Mouse (Mus musculus): Measurements from ENCODE around the gene Ifnk. TPM values are rescaled to one million over a fixed set of nuclear protein-coding genes. Genes with fewer than 3 reads are reported as not detected.

Ifnk gene
- total and polyA plus RNA-seq, 2 experiments from 2014 or later = not detected

DNA sequence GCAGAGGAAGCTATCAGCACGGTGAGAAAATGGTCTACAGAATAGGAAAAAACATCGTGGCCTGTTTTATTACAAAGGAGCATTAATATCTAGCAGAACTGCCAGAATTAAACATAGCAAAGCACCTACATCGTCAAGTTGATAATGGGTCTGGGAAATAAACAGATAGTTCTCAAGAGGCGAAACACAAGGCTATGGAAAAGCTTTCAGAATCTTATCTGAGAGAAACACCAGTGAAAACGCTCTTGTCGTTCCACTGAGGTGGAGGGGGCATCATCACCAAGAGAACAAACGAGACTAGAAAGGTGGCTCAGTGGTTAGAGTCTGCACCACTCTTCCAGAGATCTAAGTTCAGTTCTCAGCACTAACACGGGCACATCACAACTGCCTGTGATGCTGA, 14.9 kb upstream of the Ifnk start:
- H3K9ac ChIP-seq (replicated peaks; ENCODE audit: low read length) = no peak overlapping the region
- WGBS = 85% methylated on average over 8 of the region's 8 CpGs
- H3K4me3 ChIP-seq (ENCODE audit: low read length) = no peak overlapping the region
- H3K9me3 ChIP-seq (ENCODE audit: low read length) = no peaks in the 10 kb centered on the region
- ATAC-seq (no peak), DNase-seq (ENCODE audit: low spot score) (no peak)
- H3K27me3 ChIP-seq (ENCODE audit: insufficient read depth, low read length) = no peaks in the 10 kb centered on the region
- no peaks in the 10 kb centered on the region for H3K36me3 ChIP-seq (ENCODE audit: insufficient read depth, low read length)
- no peak overlapping the region for H3K4me2 ChIP-seq (ENCODE audit: low read depth, low read length)
- no peak overlapping the region for H3K27ac ChIP-seq
- no peak for TF ChIP-seq CTCF (IDR thresholded peaks at IDR 0.05; ENCODE audit: low read depth)
- no peaks in the 10 kb centered on the region; the same call in 1 of the 2 replicates for H3K4me1 ChIP-seq (ENCODE audit: insufficient read depth, low read length)

DNA sequence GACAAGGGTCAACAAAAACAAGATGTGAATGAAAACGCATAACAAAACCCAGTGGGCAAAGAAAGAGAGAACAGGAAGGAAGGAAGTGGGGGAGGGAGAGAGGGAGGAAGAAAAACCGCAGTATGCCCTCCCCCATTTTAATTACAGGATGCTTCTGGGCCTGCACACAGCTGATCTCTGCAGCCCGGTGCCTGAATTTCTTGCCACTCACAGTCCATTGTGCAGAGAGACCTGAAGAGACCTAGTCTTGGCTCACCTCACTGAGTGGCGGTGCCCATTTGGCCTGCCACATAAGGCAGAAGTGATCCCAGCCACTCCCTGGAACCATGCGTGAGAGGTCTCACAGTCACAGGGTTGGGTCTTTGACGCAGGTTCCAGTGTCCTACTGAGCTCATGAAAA, 13.8 kb upstream of the Ifnk start:
- no peak overlapping the region for H3K9ac ChIP-seq (replicated peaks; ENCODE audit: low read length)
- no peaks in the 10 kb centered on the region for H3K36me3 ChIP-seq (ENCODE audit: insufficient read depth, low read length)
- no peak overlapping the region for H3K4me3 ChIP-seq (ENCODE audit: low read length)
- ATAC-seq (no peak), DNase-seq (ENCODE audit: low spot score) (no peak)
- H3K4me1 ChIP-seq (ENCODE audit: insufficient read depth, low read length) = no peaks in the 10 kb centered on the region; the same call in 1 of the 2 replicates
- no peaks in the 10 kb centered on the region for H3K27me3 ChIP-seq (ENCODE audit: insufficient read depth, low read length)
- H3K9me3 ChIP-seq (ENCODE audit: low read length) = no peaks in the 10 kb centered on the region
- TF ChIP-seq CTCF (IDR thresholded peaks at IDR 0.05; ENCODE audit: low read depth) = no peak
- WGBS = 41% methylated on average over 6 of the region's 6 CpGs
- no peak overlapping the region for H3K27ac ChIP-seq
- no peak overlapping the region for H3K4me2 ChIP-seq (ENCODE audit: low read depth, low read length)

DNA sequence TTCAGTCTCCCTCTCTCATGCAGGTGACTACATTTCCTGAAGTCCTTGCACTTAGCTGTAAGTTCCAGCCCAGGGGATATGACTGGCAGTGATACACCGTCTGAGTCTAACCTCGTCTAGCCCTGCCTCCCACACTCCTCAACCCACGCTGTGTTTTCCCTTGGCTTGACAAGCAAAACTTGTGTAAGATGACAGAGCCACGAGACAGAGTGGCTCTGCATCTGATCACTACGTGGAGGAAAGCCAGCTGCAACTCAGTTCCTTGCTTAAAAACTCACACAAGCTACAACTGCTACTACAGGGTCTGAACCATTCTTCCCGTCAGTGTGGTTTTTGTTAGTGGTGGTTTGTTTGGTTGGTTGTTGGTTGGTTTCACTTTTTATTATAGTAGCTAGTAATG, 11.5 kb upstream of the Ifnk start:
- H3K4me1 ChIP-seq (ENCODE audit: insufficient read depth, low read length) = no peaks in the 10 kb centered on the region
- no peak overlapping the region for H3K27ac ChIP-seq
- no peak overlapping the region for H3K4me3 ChIP-seq (ENCODE audit: low read length)
- ATAC-seq = no peak
- no peak for DNase-seq (ENCODE audit: low spot score)
- TF ChIP-seq CTCF (IDR thresholded peaks at IDR 0.05; ENCODE audit: low read depth) = no peak
- H3K9me3 ChIP-seq (ENCODE audit: low read length) = no peaks in the 10 kb centered on the region
- H3K27me3 ChIP-seq (ENCODE audit: insufficient read depth, low read length) = no peaks in the 10 kb centered on the region
- no peak overlapping the region for H3K4me2 ChIP-seq (ENCODE audit: low read depth, low read length)
- H3K36me3 ChIP-seq (ENCODE audit: insufficient read depth, low read length) = no peaks in the 10 kb centered on the region
- 78% methylated on average over 6 of the region's 6 CpGs for WGBS
- no peak overlapping the region for H3K9ac ChIP-seq (replicated peaks; ENCODE audit: low read length)

DNA sequence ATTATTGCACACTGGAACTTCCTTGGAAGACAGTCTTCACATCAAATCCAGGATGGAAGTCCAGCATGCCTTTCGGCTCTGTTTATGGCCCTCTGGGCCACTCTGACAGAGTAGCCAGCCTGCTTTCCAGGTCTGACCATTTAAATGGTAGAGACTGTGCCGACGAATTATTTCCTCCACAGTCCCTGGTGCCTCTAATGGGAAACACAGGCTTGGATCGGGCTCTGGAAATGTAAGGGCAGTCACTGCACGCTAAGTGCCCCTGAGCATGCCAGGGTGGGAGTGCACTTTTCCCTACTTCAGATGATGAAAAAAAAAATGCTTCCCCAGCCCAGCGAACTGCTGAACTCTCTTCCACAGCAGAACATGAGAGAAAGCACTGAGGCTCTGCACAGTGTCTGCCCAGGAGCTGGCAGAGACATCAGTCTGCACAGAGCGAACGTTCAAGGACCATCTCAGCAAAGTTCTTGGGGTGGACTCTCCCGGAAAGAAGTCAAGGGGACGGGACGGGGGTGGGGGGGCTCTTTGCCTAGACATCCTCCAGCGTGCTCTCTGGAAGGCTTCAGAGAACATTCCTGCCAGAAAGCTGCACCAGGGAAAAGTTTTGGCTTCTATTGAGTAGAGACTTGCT, 8.3 kb upstream of the Ifnk start:
- DNase-seq (ENCODE audit: low spot score) (no peak), ATAC-seq (no peak)
- no peak overlapping the region for H3K27ac ChIP-seq
- H3K4me1 ChIP-seq (ENCODE audit: insufficient read depth, low read length) = no peaks in the 10 kb centered on the region
- no peaks in the 10 kb centered on the region for H3K36me3 ChIP-seq (ENCODE audit: insufficient read depth, low read length)
- H3K9me3 ChIP-seq (ENCODE audit: low read length) = no peaks in the 10 kb centered on the region
- WGBS = 76% methylated on average over 12 of the region's 12 CpGs
- H3K4me2 ChIP-seq (ENCODE audit: low read depth, low read length) = no peak overlapping the region
- no peak overlapping the region for H3K9ac ChIP-seq (replicated peaks; ENCODE audit: low read length)
- H3K27me3 ChIP-seq (ENCODE audit: insufficient read depth, low read length) = no peaks in the 10 kb centered on the region
- TF ChIP-seq CTCF (IDR thresholded peaks at IDR 0.05; ENCODE audit: low read depth) = no peak
- no peak overlapping the region for H3K4me3 ChIP-seq (ENCODE audit: low read length)

DNA sequence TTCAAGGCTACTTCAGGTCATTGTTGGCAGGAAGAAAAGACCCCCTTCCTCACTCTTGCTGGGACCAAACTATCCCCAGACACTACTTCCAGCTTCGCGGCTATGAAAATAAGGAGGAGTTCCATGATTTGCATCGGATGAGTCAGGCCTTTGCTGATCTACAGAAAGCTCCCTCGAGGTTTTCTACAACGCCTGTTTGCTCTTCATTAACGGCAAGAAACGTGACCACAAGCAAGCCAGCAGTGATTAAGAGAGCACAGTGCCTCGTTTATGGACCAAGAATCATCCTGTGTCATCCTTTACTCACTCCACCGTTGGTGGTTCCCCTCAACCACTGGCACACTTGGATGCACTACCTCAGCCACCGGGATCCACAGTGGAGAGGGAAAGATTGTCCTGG, 6.1 kb upstream of the Ifnk start:
- Histone ChIP-seq H3K27ac (no peak overlapping the region), H3K36me3 (ENCODE audit: insufficient read depth, low read length) (no peaks in the 10 kb centered on the region), H3K4me1 (ENCODE audit: insufficient read depth, low read length) (no peaks in the 10 kb centered on the region), H3K4me2 (ENCODE audit: low read depth, low read length) (no peak overlapping the region), H3K9ac (replicated peaks; ENCODE audit: low read length) (no peak overlapping the region), H3K4me3 (ENCODE audit: low read length) (no peak overlapping the region), H3K27me3 (ENCODE audit: insufficient read depth, low read length) (no peaks in the 10 kb centered on the region), H3K9me3 (ENCODE audit: low read length) (no peaks in the 10 kb centered on the region)
- WGBS = 85% methylated on average over 10 of the region's 10 CpGs
- no peak for ATAC-seq
- no peak for TF ChIP-seq CTCF (IDR thresholded peaks at IDR 0.05; ENCODE audit: low read depth)
- DNase-seq (ENCODE audit: low spot score) = no peak

DNA sequence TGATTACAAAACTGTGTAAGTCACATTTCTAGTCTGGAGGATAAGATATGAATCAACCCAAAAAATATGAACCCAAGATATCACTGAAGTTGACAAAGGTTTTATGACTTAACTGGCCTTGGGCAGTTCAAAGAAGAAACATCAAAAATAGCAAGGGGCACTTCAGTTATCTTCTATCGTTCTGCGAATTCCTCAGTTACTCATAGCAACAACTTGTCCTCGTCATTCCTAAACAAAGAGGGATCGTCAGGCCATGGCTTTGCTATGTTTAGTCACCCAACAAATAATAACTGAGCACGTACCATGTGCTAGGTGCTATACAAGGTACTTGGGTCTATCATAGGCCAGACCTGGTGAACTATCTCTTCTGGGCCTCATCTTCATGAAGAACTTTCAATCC, 5.3 kb upstream of the Ifnk start:
- Histone ChIP-seq H3K4me2 (ENCODE audit: low read depth, low read length) (no peak overlapping the region), H3K36me3 (ENCODE audit: insufficient read depth, low read length) (no peaks in the 10 kb centered on the region), H3K4me3 (ENCODE audit: low read length) (no peak overlapping the region), H3K27me3 (ENCODE audit: insufficient read depth, low read length) (no peaks in the 10 kb centered on the region), H3K9me3 (ENCODE audit: low read length) (no peaks in the 10 kb centered on the region), H3K9ac (replicated peaks; ENCODE audit: low read length) (no peak overlapping the region), H3K4me1 (ENCODE audit: insufficient read depth, low read length) (no peaks in the 10 kb centered on the region), H3K27ac (no peak overlapping the region)
- WGBS = 90% methylated on average over 5 of the region's 5 CpGs
- ATAC-seq (no peak), DNase-seq (ENCODE audit: low spot score) (no peak)
- TF ChIP-seq CTCF (IDR thresholded peaks at IDR 0.05; ENCODE audit: low read depth) = no peak

DNA sequence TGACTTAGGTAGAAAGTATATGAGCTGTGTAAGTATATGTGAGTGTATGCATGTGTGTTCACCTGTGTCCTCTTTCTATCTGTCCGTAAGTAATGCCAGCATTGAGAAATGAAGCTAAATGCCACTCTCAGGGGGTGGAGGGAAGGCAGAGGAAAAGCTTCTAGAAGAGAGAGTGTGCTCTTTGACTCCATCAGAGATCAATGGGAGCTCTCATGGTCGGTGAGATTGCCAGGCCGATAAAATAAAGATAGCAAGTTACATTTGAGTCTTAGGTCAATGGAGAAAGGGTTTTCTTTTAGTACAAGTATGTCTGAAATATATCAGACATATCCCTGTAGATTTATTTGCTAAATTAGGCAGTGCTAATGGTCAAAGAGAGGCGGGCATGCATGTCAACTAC, 3.5 kb upstream of the Ifnk start:
- no peaks in the 10 kb centered on the region for H3K4me1 ChIP-seq (ENCODE audit: insufficient read depth, low read length)
- H3K9ac ChIP-seq (replicated peaks; ENCODE audit: low read length) = no peak overlapping the region
- H3K36me3 ChIP-seq (ENCODE audit: insufficient read depth, low read length) = no peaks in the 10 kb centered on the region
- no peak overlapping the region for H3K27ac ChIP-seq
- TF ChIP-seq CTCF (IDR thresholded peaks at IDR 0.05; ENCODE audit: low read depth) = no peak
- H3K4me2 ChIP-seq (ENCODE audit: low read depth, low read length) = no peak overlapping the region
- no peaks in the 10 kb centered on the region for H3K9me3 ChIP-seq (ENCODE audit: low read length)
- WGBS = 90% methylated on average over 4 of the region's 4 CpGs
- no peak overlapping the region for H3K4me3 ChIP-seq (ENCODE audit: low read length)
- no peaks in the 10 kb centered on the region for H3K27me3 ChIP-seq (ENCODE audit: insufficient read depth, low read length)
- DNase-seq (ENCODE audit: low spot score) (no peak), ATAC-seq (no peak)
